8 mouse cellular contexts compared by ENCODE assay signal in genomic region chr4:120405806-120406638, GRCm38 (mm10). TPM values are rescaled to one million over a fixed set of nuclear protein-coding genes. Genes with fewer than 3 reads are reported as not detected.
DNase-seq lines count a peak whose midpoint lies in the region; ATAC-seq lines count a peak whose summit lies in the region.

No protein-coding gene starts in this region.

- no peaks in the 10 kb centered on the region for H3K9me3 ChIP-seq in kidney, embryonic 14.5 days (ENCODE audit: control insufficient read depth, low read length)
- no peaks in the 10 kb centered on the region for H3K9me3 ChIP-seq in forebrain, embryonic 15.5 days
- H3K9me3 ChIP-seq in limb, embryonic 11.5 days (ENCODE audit: control insufficient read depth, low read length) = no peaks in the 10 kb centered on the region
- no peaks in the 10 kb centered on the region for H3K9me3 ChIP-seq in neural tube, embryonic 14.5 days (ENCODE audit: control insufficient read depth, low read length)

- 3% methylated on average over 25 of the region's 25 CpGs for WGBS in kidney, embryonic 14.5 days
- 2% methylated on average over 25 of the region's 25 CpGs for WGBS in forebrain, embryonic 15.5 days
- 4% methylated on average over 25 of the region's 25 CpGs for WGBS in limb, embryonic 11.5 days
- 2% methylated on average over 25 of the region's 25 CpGs for WGBS in neural tube, embryonic 14.5 days

- DNase-seq in kidney, adult 18-20 months = no peak
- peak; percentile 54 for DNase-seq in MN1 (ENCODE audit: low spot score)
- no peak for DNase-seq in limb, embryonic 11.5 days (ENCODE audit: low spot score)
- DNase-seq in urinary bladder, postnatal 4 days (ENCODE audit: low spot score in 2 of 2) = no peak
- no peak for DNase-seq in right cerebral cortex, postnatal 36 days (ENCODE audit: low spot score in 2 of 2)

- H3K27ac ChIP-seq in kidney, embryonic 14.5 days (ENCODE audit: low read depth, low read length) = peak overlapping the region; percentile 98
- H3K27ac ChIP-seq in forebrain, embryonic 15.5 days (replicated peaks) = peak overlapping the region; percentile 92
- H3K27ac ChIP-seq in limb, embryonic 11.5 days (replicated peaks; ENCODE audit: low read depth, low read length) = peak overlapping the region; percentile 85
- H3K27ac ChIP-seq in neural tube, embryonic 14.5 days (ENCODE audit: low read depth, low read length) = peak overlapping the region; percentile 92

- H3K27me3 ChIP-seq in kidney, embryonic 14.5 days (ENCODE audit: control insufficient read depth, insufficient read depth, low read length) = no peaks in the 10 kb centered on the region
- H3K27me3 ChIP-seq in forebrain, embryonic 15.5 days = no peaks in the 10 kb centered on the region
- no peaks in the 10 kb centered on the region for H3K27me3 ChIP-seq in limb, embryonic 11.5 days (ENCODE audit: control insufficient read depth, insufficient read depth, low read length)
- no peaks in the 10 kb centered on the region for H3K27me3 ChIP-seq in neural tube, embryonic 14.5 days (ENCODE audit: control insufficient read depth, insufficient read depth, low read length)

- peak overlapping the region; percentile 49 for H3K4me2 ChIP-seq in kidney, embryonic 14.5 days (replicated peaks; ENCODE audit: low read depth, low read length)
- peak overlapping the region; percentile 48 for H3K4me2 ChIP-seq in forebrain, embryonic 15.5 days (replicated peaks)
- H3K4me2 ChIP-seq in limb, embryonic 11.5 days (ENCODE audit: low read depth, severe bottlenecking) = peak overlapping the region; percentile 46
- peak overlapping the region; percentile 61 for H3K4me2 ChIP-seq in neural tube, embryonic 14.5 days (ENCODE audit: low read depth, low read length)

- no peaks in the 10 kb centered on the region for H3K36me3 ChIP-seq in kidney, embryonic 14.5 days (ENCODE audit: control insufficient read depth, insufficient read depth, low read length)
- no peaks in the 10 kb centered on the region for H3K36me3 ChIP-seq in forebrain, embryonic 15.5 days
- no peaks in the 10 kb centered on the region for H3K36me3 ChIP-seq in limb, embryonic 11.5 days (ENCODE audit: control insufficient read depth, insufficient read depth, low read length)
- no peaks in the 10 kb centered on the region for H3K36me3 ChIP-seq in neural tube, embryonic 14.5 days (ENCODE audit: control insufficient read depth, insufficient read depth, low read length)

- peak; percentile 61 for ATAC-seq in kidney, embryonic 14.5 days (ENCODE audit: low FRiP score, low TSS enrichment)
- peak; percentile 6; the same call in 1 of the 2 replicates for ATAC-seq in forebrain, embryonic 15.5 days (replicated peaks)
- ATAC-seq in limb, embryonic 11.5 days (ENCODE audit: insufficient number of reproducible peaks, low FRiP score, low TSS enrichment, low read depth) = no peak
- peak; percentile 2; the same call in 1 of the 2 replicates for ATAC-seq in neural tube, embryonic 14.5 days (ENCODE audit: low read depth)

- peaks cover 12% of the 10 kb centered on the region; the same call in 1 of the 2 replicates for H3K4me1 ChIP-seq in kidney, embryonic 14.5 days (ENCODE audit: control insufficient read depth, insufficient read depth, low read length)
- peaks cover 30% of the 10 kb centered on the region for H3K4me1 ChIP-seq in forebrain, embryonic 15.5 days
- no peaks in the 10 kb centered on the region; the same call in 1 of the 2 replicates for H3K4me1 ChIP-seq in limb, embryonic 11.5 days (ENCODE audit: control insufficient read depth, insufficient read depth, low read length)
- H3K4me1 ChIP-seq in neural tube, embryonic 14.5 days (ENCODE audit: control insufficient read depth, insufficient read depth, low read length) = peaks cover 12% of the 10 kb centered on the region; the same call in 1 of the 2 replicates

- peak overlapping the region; percentile 99 for H3K4me3 ChIP-seq in kidney, embryonic 14.5 days (ENCODE audit: low read length)
- peak overlapping the region; percentile 98 for H3K4me3 ChIP-seq in forebrain, embryonic 15.5 days
- peak overlapping the region; percentile 91 for H3K4me3 ChIP-seq in limb, embryonic 11.5 days (ENCODE audit: low read depth, low read length)
- peak overlapping the region; percentile 98 for H3K4me3 ChIP-seq in neural tube, embryonic 14.5 days (ENCODE audit: low read depth, low read length)

- peak overlapping the region; percentile 97 for H3K9ac ChIP-seq in kidney, embryonic 14.5 days (ENCODE audit: low read depth, low read length)
- H3K9ac ChIP-seq in forebrain, embryonic 15.5 days (replicated peaks) = peak overlapping the region; percentile 99
- peak overlapping the region; percentile 97 for H3K9ac ChIP-seq in limb, embryonic 11.5 days (ENCODE audit: low read length)
- peak overlapping the region; percentile 98 for H3K9ac ChIP-seq in neural tube, embryonic 14.5 days (replicated peaks; ENCODE audit: low read depth, low read length)

RNA-seq across cellular contexts. Expression of gene Scmh1, which starts 0.9 kb away (rescaled TPM):
- 32.8 and 50.0 TPM in 2 replicates for polyA plus RNA-seq in kidney, embryonic 14.5 days (2014; fragmentation: Nextera tagmentation; extraction: Ambion mirVana)
- 65.8 and 72.4 TPM in 2 replicates for polyA plus RNA-seq in forebrain, embryonic 15.5 days (2015; fragmentation: Nextera tagmentation; extraction: Ambion mirVana)
- 36.9 and 42.2 TPM in 2 replicates for polyA plus RNA-seq in limb, embryonic 11.5 days (2014; fragmentation: Nextera tagmentation; extraction: Ambion mirVana)
- polyA plus RNA-seq in neural tube, embryonic 14.5 days (2014; fragmentation: Nextera tagmentation; extraction: Ambion mirVana) = 90.8 and 94.6 TPM in 2 replicates
